Mouse (Mus musculus) liver, embryonic 14.5 days (tissue): ENCODE measurements around the gene Pttg1. TPM values are rescaled to one million over a fixed set of nuclear protein-coding genes. Genes with fewer than 3 reads are reported as not detected.

Source experiments
- ATAC-seq: fragments of 200-750 bp; cut with Nextera tagmentation; 2 replicates; pipeline ENCODE4 v1.8.0; 2017; ENCODE audit warnings: moderate number of reproducible peaks, mild to moderate bottlenecking, moderate library complexity; ENCODE audit not compliant: insufficient read depth
- DNase-seq, 3 experiments: peaks; one replicate each; pipeline ENCODE4 v3.0.0-alpha.2; 2012 to 2013; ENCODE audit warnings: low read depth in 3 of 3, low spot score in 3 of 3
- H3K27ac ChIP-seq: fragments of 300-500 bp; sonication (generic); 2 replicates; pipeline ENCODE4 v1.5.1; 2014; ENCODE audit warnings: moderate library complexity, mild to moderate bottlenecking, control low read depth, inconsistent platforms
- H3K27me3 ChIP-seq: fragments of 300-500 bp; sonication (generic); 2 replicates; pipeline ENCODE4 v1.6.1; 2014; ENCODE audit warnings: mild to moderate bottlenecking, low read length, moderate library complexity; ENCODE audit not compliant: control insufficient read depth, insufficient read depth
- H3K36me3 ChIP-seq: fragments of 300-500 bp; sonication (generic); replicated peaks from 2 replicates; pipeline ENCODE4 v1.6.1; 2014; ENCODE audit warnings: low read depth; ENCODE audit not compliant: control insufficient read depth, insufficient read depth
- H3K4me1 ChIP-seq, 2 experiments: fragments of 200-500 bp in 1 of 2; fragments of 300-500 bp in 1 of 2; sonication (generic) in 1 of 2; replicated peaks; 2 replicates each; pipeline ENCODE4 v1.6.1; 2012 to 2014; ENCODE audit warnings: antibody characterized with exemption in 1 of 2, inconsistent platforms in 1 of 2, low read length in 1 of 2; ENCODE audit not compliant: control insufficient read depth in 2 of 2, insufficient read depth in 2 of 2
- H3K4me2 ChIP-seq: fragments of 300-500 bp; sonication (generic); 2 replicates; pipeline ENCODE4 v1.6.1; 2014; ENCODE audit warnings: low read depth, mild to moderate bottlenecking, control low read depth, moderate library complexity
- H3K4me3 ChIP-seq, 2 experiments: fragments of 200-500 bp in 1 of 2; fragments of 300-500 bp in 1 of 2; sonication (generic) in 1 of 2; 2 replicates each; pipeline ENCODE4 v1.5.1; 2012 to 2014; ENCODE audit warnings: low read depth in 2 of 2, low read length in 2 of 2, mild to moderate bottlenecking in 2 of 2, control low read depth in 1 of 2, inconsistent platforms in 1 of 2, moderate library complexity in 1 of 2; ENCODE audit not compliant: insufficient read depth in 1 of 2
- H3K9ac ChIP-seq: fragments of 300-500 bp; sonication (generic); replicated peaks from 2 replicates; pipeline ENCODE4 v1.6.1; 2014; ENCODE audit warnings: mild to moderate bottlenecking, control low read depth, moderate library complexity
- H3K9me3 ChIP-seq: fragments of 300-500 bp; sonication (generic); 2 replicates; pipeline ENCODE4 v1.6.1; 2016; ENCODE audit warnings: low read length, mixed read lengths; ENCODE audit not compliant: control insufficient read depth
- CTCF ChIP-seq: IDR thresholded peaks from 2 replicates; pipeline ENCODE4 v1.5.1; 2016; ENCODE audit warnings: antibody characterized with exemption, low read depth, control low read depth
- EP300 ChIP-seq: IDR thresholded peaks from 2 replicates; pipeline ENCODE4 v1.6.1; 2016; ENCODE audit warnings: antibody characterized with exemption, low read depth
- WGBS: fragments of 180-500 bp; shearing (Covaris S2); extraction: QIAGEN DNeasy Blood & Tissue Kit; methylation state at CpG from one replicate; pipeline ENCODE4 v1.1.7; 2014; ENCODE audit not compliant: insufficient replicate concordance; 5-methylcytosine and 5-hydroxymethylcytosine counted together
- polyA plus RNA-seq, 2 experiments: library from polyadenylated mRNA; depleted of rRNA in 1 of 2; stranded (reverse) in 1 of 2; unstranded in 1 of 2; fragments of >200 nt; fragmentation: Nextera tagmentation in 1 of 2; extraction: Ambion mirVana in 1 of 2; gene quantifications; 2 replicates each; pipeline versions ENCODE4 v1.2.1 to v1.2.3; 2012 to 2014

Pttg1 gene
- polyA plus RNA-seq, 2 experiments: 35.0 to 58.2 TPM

DNA sequence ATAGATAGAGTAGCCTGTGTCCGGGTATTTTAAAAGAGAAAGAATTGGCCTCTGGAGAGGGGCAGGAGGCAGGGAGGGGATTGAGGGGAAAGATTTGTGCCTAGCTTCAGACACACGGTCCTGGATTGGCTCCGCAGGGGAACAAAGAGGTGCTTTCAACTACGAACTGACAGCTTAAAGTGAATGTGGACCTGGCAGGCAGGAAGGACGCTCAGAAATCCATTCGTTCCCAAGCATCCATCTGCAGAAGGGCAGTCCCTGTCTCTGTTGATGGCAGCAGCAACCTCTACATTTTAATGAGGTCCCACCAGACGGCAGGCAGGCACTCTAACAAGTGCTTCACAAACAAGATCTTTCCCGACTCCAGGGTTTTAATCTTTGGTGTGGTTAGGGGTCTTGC, 40.3 kb downstream of the Pttg1 start:
- DNase-seq (no peak), ATAC-seq (no peak; the same call in 1 of the 2 replicates)
- H3K9me3 ChIP-seq: no peaks in the 10 kb centered on the region
- H3K27me3 ChIP-seq: no peaks in the 10 kb centered on the region; the same call in 1 of the 2 replicates
- no peaks in the 10 kb centered on the region for H3K36me3 ChIP-seq
- H3K27ac ChIP-seq: no peak overlapping the region
- TF ChIP-seq CTCF (no peak), EP300 (no peak)
- WGBS: 8% methylated on average over 8 of the region's 8 CpGs
- no peak overlapping the region; a peak in 1 of 4 replicates for H3K4me3 ChIP-seq
- no peak overlapping the region for H3K9ac ChIP-seq
- H3K4me1 ChIP-seq: peaks cover 0 to 3% of the 10 kb centered on the region in 2 experiments; a peak in 1 of 4 replicates
- peak overlapping the region; percentile 9 for H3K4me2 ChIP-seq

DNA sequence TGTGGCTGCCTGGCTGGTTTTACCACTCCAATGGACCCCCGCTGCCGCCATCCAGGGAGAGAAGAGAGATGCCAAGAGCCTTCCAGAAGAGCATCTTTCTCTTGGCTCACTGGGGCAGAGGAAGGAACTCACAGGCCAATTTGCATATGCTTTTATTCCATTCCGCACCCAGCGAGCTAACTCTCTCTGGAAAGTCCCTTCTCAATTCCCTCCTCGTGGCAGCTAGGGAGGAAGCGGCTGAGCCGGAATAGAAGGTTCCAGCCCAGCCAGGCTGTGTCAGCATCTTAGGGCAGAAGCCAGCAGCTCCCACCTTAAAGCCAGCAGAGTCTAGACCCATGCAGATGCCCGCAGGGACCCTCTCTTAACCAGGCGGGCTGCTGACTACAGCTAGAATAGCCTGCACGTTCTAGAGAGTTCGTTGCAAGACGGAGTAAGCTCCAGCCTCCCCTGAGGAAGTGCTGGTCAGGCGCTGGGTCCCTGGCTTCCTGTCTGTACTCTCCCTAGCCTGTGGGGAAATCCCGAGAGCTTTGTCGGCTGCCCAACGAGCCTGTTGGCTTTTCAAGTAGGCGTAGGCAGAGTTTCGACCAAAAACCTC, 40.9 kb downstream of the Pttg1 start:
- no peaks in the 10 kb centered on the region for H3K36me3 ChIP-seq
- H3K27me3 ChIP-seq: no peaks in the 10 kb centered on the region; the same call in 1 of the 2 replicates
- peak in 2 of 3 experiments; percentile 11 for DNase-seq
- H3K4me1 ChIP-seq: peaks cover 0 to 3% of the 10 kb centered on the region in 2 experiments; a peak in 1 of 4 replicates
- WGBS: 2% methylated on average over 18 of the region's 18 CpGs
- peak overlapping the region; percentile 9 for H3K4me2 ChIP-seq
- no peak overlapping the region for H3K9ac ChIP-seq
- H3K9me3 ChIP-seq: no peaks in the 10 kb centered on the region
- TF ChIP-seq CTCF: no peak
- TF ChIP-seq EP300: no peak
- ATAC-seq: peak; percentile 68
- H3K27ac ChIP-seq: no peak overlapping the region
- H3K4me3 ChIP-seq: peak overlapping the region in 1 of 2 experiments; percentile 32; a peak in 3 of 4 replicates

DNA sequence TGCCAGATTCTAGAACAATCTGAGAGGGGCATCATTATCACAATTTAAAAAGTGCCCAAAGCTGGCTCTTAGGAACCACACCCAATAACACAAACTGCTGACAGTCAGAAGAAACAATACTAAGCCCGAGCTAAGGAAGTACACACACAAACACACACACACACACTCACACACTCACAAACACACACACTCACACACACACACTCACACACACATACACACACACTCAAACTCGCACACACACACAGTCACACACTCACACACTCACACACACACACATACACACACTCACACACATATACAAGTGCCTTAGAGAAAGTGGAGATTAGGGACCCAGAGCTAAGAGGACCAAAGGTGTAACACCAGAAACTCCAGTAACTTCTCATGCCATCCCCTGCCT, 42.5 kb downstream of the Pttg1 start:
- no peaks in the 10 kb centered on the region; the same call in 1 of the 2 replicates for H3K27me3 ChIP-seq
- H3K36me3 ChIP-seq: no peaks in the 10 kb centered on the region
- ATAC-seq: no peak
- TF ChIP-seq EP300 (no peak), CTCF (no peak)
- H3K9me3 ChIP-seq: no peaks in the 10 kb centered on the region
- no peak overlapping the region for H3K4me3 ChIP-seq
- DNase-seq: no peak
- 46% methylated on average over 2 of the region's 2 CpGs for WGBS
- peaks cover 0 to 3% of the 10 kb centered on the region in 2 experiments; a peak in 1 of 4 replicates for H3K4me1 ChIP-seq
- no peak overlapping the region for H3K4me2 ChIP-seq
- H3K9ac ChIP-seq: no peak overlapping the region
- no peak overlapping the region for H3K27ac ChIP-seq

DNA sequence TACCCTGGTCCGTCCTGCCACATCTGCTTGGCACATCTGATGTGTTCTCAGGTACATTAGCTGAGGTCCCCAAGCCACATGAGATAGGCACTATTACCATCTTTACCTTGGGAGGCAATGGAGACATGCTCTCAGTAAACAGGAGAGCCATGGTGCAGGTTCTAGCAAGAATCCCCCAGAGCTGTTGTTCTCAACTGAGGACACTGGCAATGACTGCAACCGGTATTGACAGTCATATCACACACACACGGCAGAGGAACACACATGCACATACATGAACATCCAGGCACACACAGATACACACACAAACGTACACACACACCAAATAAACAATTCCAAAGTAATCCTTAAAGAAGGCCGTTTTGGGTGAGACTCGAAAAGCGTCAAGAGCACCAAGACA, 45.1 kb downstream of the Pttg1 start:
- no peak overlapping the region for H3K4me3 ChIP-seq
- 74% methylated on average over 7 of the region's 7 CpGs for WGBS
- H3K9me3 ChIP-seq: no peaks in the 10 kb centered on the region
- ATAC-seq: no peak
- peaks cover 0 to 2% of the 10 kb centered on the region in 2 experiments; a peak in 1 of 4 replicates for H3K4me1 ChIP-seq
- no peak for DNase-seq
- H3K9ac ChIP-seq: no peak overlapping the region
- H3K36me3 ChIP-seq: no peaks in the 10 kb centered on the region
- H3K27ac ChIP-seq: no peak overlapping the region
- no peak overlapping the region for H3K4me2 ChIP-seq
- TF ChIP-seq CTCF (no peak), EP300 (no peak)
- no peaks in the 10 kb centered on the region for H3K27me3 ChIP-seq

DNA sequence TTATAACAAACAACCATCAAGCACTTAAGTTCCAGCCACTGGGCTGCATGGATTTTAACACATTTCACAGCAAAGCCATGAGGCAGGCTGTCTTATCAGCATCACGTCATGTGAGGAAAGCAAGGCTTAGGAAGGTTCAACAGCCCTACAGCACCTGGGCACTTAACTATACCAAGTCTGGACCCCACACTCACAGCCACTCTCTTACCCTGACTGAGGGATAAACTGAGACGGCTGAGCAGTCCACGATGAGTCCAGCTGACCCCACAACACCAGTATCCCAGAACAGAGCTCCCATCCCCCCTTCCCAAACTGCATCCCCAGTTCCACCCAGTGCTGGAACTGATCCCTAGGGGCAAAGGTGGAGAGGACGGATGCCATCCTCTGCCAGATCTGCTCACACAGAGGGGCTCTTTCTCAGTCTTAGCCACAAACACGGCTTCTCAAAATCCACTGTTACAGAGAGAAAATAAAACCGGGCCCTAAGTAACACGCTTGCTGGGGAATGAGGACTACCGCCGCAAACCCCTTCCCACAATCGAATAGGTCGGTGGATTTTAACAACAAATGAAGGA, 46.1 kb downstream of the Pttg1 start:
- no peak overlapping the region for H3K4me2 ChIP-seq
- no peak for ATAC-seq
- no peaks in the 10 kb centered on the region for H3K9me3 ChIP-seq
- H3K9ac ChIP-seq: no peak overlapping the region
- WGBS: 59% methylated on average over 11 of the region's 11 CpGs
- H3K4me3 ChIP-seq: no peak overlapping the region
- DNase-seq: no peak
- no peaks in the 10 kb centered on the region for H3K4me1 ChIP-seq
- no peak for TF ChIP-seq EP300
- no peak for TF ChIP-seq CTCF
- no peak overlapping the region for H3K27ac ChIP-seq
- no peaks in the 10 kb centered on the region for H3K27me3 ChIP-seq
- H3K36me3 ChIP-seq: no peaks in the 10 kb centered on the region
